Mouse (Mus musculus): ENCODE results near the gene Gm4133.
"Not testable (repeated sequence)": the region's sequence is repeated elsewhere in the genome, so short reads cannot be mapped to it uniquely, and the experiment has no call there.

The Gm4133 gene

GRCm38 (mm10) chr7:20333965-20334364, at the start of gene Gm4133:
TSS of gene Gm4133 (minus strand) at chr7:20334065.
- DNase-seq (ENCODE audit: low spot score) = not testable (repeated sequence)

- not testable (repeated sequence) for DNase-seq (ENCODE audit: low spot score)
Measured at GRCm38 (mm10) chr7:20375310-20375709, 41.4 kb upstream of the Gm4133 start, which contains the start of gene Gm5728. TSS of gene Gm5728 (minus strand) at chr7:20375410.

Data from ovary, postnatal 10 days (tissue).